Mouse (Mus musculus) lung, adult 2 months (tissue): ENCODE data around the gene Ccnb1.

Experiments used
- CTCF ChIP-seq: fragments of 200-500 bp; IDR thresholded peaks from 2 replicates; pipeline ENCODE4 v1.5.1; 2011; ENCODE audit warnings: mild to moderate bottlenecking, low read length, control low read depth; ENCODE audit not compliant: insufficient read depth
- POLR2A ChIP-seq: fragments of 200-500 bp; IDR thresholded peaks from 2 replicates; pipeline ENCODE4 v1.6.1; 2011; ENCODE audit warnings: low read depth, mild to moderate bottlenecking, control low read depth, low read length, borderline replicate concordance; ENCODE audit errors: extremely low read depth

DNA sequence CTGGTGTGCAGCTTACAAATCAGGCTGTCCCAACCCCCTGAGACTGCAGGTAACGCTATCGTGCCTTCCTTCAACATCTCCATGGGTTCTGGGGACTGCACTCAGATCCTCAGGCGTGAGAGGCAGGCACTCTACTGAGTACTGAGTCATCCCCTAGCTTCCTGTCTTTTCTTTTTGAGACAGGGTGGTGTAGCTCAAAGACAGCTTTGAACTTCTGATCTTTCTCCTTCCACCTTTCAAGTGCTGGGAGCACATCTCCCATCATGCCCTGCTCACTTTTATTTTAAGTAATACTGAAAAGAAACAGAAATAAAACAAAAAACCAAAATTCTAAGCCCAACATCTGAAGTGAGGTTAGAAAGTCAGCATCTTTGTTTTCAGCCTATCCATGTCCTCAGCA is 19.4 kb upstream of the Ccnb1 start:
- TF ChIP-seq CTCF (no peak), POLR2A (no peak)
